Mouse (Mus musculus) kidney, adult 2 months (tissue): ENCODE data around the gene Apol8. TPM values are rescaled to one million over a fixed set of nuclear protein-coding genes. Genes with fewer than 3 reads are reported as not detected.

Experiments
- DNase-seq: peaks from one replicate; pipeline ENCODE4 v3.0.0; 2021
- H3K27ac ChIP-seq: fragments of 200-500 bp; 2 replicates; pipeline ENCODE4 v1.5.1; 2012; ENCODE audit warnings: low read depth, low read length, control low read depth, inconsistent platforms; ENCODE audit not compliant: insufficient read depth
- H3K27me3 ChIP-seq: fragments of 200-500 bp; replicated peaks from 2 replicates; pipeline ENCODE4 v1.6.1; 2012; ENCODE audit warnings: mild to moderate bottlenecking, moderate library complexity, low read length, inconsistent platforms; ENCODE audit not compliant: control insufficient read depth, insufficient read depth
- H3K36me3 ChIP-seq: fragments of 200-500 bp; 2 replicates; pipeline ENCODE4 v1.6.1; 2012; ENCODE audit warnings: mild to moderate bottlenecking, moderate library complexity, low read length, inconsistent platforms; ENCODE audit not compliant: control insufficient read depth, insufficient read depth
- H3K4me1 ChIP-seq: fragments of 200-500 bp; 2 replicates; pipeline ENCODE4 v1.6.1; 2011; ENCODE audit warnings: low read length; ENCODE audit not compliant: control insufficient read depth, insufficient read depth
- H3K4me3 ChIP-seq: fragments of 200-500 bp; 2 replicates; pipeline ENCODE4 v1.5.1; 2011; ENCODE audit warnings: mild to moderate bottlenecking, low read depth, low read length, control low read depth; ENCODE audit not compliant: insufficient read depth
- CTCF ChIP-seq: fragments of 200-500 bp; conservative IDR thresholded peaks from 2 replicates; pipeline ENCODE4 v1.5.1; 2011; ENCODE audit warnings: low read depth, mild to moderate bottlenecking, control low read depth, low read length, moderate library complexity, mixed read lengths; ENCODE audit not compliant: insufficient read depth, insufficient read length
- POLR2A ChIP-seq: fragments of 200-500 bp; IDR thresholded peaks from one replicate; pipeline ENCODE4 v1.6.1; 2011; ENCODE audit warnings: low read depth, low read length, control low read depth
- WGBS: fragments of 180-500 bp; shearing (Covaris S2); methylation state at CpG from one replicate; pipeline ENCODE4 v1.1.7; 2018; 5-methylcytosine and 5-hydroxymethylcytosine counted together
- polyA plus RNA-seq: library from polyadenylated mRNA; depleted of rRNA; stranded (reverse); fragments of >200 nt; gene quantifications from 2 replicates; pipeline ENCODE4 v1.2.3, GENCODE M21; 2012

Apol8 gene
- polyA plus RNA-seq, 1 experiment, result 0.06 TPM

DNA sequence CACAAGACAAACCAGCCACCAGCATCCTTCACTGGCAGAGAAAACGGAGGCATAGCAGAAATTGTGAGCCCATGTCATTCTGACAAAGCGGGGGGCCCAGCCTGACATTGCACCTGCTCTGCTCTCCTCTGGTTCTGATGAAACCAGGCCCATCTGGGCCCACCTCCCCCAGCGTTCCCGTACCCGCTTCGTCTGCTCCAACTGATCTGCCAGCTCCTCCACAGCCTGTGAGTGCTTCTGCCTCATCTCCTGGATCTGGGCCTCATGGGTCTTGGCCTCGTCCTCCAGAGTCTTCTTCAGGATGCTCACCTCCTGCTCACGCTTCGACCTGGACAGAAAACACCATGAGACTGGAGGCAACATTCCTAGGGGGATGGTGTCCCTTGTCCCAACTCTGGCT is 14.1 kb upstream of the Apol8 start:
- H3K27me3 ChIP-seq, result no peaks in the 10 kb centered on the region
- TF ChIP-seq POLR2A (no peak), CTCF (no peak)
- DNase-seq, result no peak
- H3K4me1 ChIP-seq, result no peaks in the 10 kb centered on the region
- no peak overlapping the region for H3K4me3 ChIP-seq
- 89% methylated on average over 9 of the region's 9 CpGs for WGBS
- H3K27ac ChIP-seq, result no peak overlapping the region
- peaks cover 16% of the 10 kb centered on the region for H3K36me3 ChIP-seq

DNA sequence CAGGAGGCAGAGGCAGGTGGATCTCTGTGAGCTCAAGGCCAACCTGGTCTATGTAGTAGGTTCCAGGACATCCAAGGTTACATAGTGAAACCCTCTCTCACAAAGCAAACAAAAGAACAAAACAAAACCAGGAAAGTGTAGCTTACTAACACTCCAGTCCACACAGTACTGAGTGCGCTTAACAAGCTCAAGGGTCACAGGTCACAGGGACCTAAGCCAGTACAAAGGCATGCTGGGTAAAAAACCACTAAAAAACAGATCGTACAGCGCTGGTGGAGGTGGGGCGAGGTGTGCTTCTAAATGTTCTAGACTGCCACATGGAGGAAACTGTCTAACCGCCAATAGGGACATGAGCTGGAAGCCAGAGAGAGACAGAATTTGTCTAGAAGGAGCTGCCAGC is 13.5 kb upstream of the Apol8 start:
- H3K36me3 ChIP-seq, result peaks cover 16% of the 10 kb centered on the region
- no peaks in the 10 kb centered on the region for H3K27me3 ChIP-seq
- peak; percentile 55 for DNase-seq
- H3K4me3 ChIP-seq, result no peak overlapping the region
- WGBS, result 66% methylated on average over 5 of the region's 5 CpGs
- H3K4me1 ChIP-seq, result no peaks in the 10 kb centered on the region
- TF ChIP-seq POLR2A (no peak), CTCF (no peak)
- H3K27ac ChIP-seq, result no peak overlapping the region

DNA sequence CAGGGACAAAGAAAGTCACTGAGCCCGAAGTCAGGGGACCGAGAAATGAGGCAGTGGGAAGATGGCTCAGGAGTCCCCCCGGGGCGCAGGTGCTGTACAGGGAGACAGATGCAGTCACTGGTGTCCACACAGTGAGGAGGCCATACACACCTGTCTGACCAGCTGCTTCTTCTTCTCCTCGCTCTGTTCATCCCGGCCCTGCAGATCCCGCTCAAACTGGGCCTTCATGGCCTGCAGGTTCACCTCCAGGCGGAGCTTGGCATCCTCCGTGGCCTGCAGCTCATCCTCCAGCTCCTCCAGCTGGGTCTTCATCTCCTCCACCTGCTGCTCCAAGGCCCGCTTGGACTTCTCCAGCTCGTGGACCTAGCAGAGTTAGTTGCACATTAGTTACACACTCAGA is 10.2 kb upstream of the Apol8 start:
- no peak for DNase-seq
- Histone ChIP-seq H3K36me3 (peaks cover 16% of the 10 kb centered on the region), H3K4me3 (no peak overlapping the region), H3K4me1 (no peaks in the 10 kb centered on the region), H3K27me3 (no peaks in the 10 kb centered on the region), H3K27ac (no peak overlapping the region)
- TF ChIP-seq POLR2A (no peak), CTCF (no peak)
- WGBS, result 90% methylated on average over 11 of the region's 11 CpGs

DNA sequence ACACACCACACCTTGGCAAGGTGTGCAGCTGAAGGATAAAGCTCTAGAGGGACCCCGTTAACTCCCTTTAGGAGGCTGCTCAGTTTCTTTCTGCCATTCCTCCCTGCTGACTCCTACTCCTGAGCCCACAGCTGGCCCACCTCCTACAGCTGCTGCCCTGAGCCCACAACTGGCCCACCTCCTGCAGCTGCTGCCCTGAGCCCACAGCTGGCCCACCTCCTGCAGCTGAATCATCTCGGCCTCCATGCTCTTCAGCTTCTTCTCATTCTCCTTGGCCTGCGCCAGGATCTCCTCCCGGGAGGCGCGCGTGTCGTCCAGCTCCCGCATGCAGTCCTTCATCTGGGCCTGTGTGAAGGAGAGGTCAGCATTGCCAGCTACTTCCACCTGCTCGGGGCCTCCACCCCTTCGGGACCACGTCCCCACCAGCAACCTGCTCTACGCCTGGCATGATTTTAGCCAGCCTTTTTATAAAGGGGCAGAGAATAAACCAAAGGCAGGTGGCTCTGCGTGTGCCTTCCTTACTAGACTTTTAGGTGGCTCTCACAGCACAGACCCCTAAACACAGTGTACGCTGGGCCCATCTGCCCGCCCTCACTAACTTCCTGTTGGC is 8.8 kb upstream of the Apol8 start:
- Histone ChIP-seq H3K36me3 (peaks cover 22% of the 10 kb centered on the region), H3K27ac (no peak overlapping the region)

DNA sequence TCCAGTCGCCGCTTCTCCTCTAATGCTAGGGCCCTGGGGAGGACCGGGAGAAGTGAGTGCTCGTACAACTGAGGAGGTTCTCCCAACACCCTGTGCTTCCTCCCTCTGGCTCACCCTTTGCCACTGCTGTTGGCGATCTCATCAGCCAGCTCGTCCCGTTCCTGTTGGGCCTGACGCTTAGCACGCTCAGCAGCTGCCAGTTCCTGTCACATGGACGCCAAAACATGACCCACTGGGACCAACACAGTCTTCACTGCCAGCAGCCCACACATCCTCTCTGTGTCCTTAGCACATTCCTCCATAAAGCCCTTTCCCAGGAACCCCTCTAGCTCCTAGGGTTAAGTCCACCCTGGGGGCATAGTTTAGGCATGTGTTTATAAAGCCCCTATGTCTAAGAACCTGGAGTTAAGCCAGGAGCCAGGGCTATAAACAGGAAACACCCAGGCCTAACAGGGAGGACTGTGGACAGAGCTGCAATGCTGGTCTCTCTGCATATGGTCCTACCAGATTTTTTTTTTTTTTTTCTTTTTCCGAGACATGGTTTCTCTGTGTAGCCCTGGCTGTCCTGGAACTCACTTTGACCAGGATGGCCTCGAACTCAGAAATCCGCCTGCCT is 7.7 kb upstream of the Apol8 start:
- Histone ChIP-seq H3K4me1 (no peaks in the 10 kb centered on the region), H3K27ac (peak overlapping the region; percentile 45; the same call in 1 of the 2 replicates), H3K4me3 (no peak overlapping the region), H3K36me3 (peaks cover 22% of the 10 kb centered on the region), H3K27me3 (no peaks in the 10 kb centered on the region)
- TF ChIP-seq POLR2A (no peak), CTCF (no peak)
- peak; percentile 77 for DNase-seq
- 65% methylated on average over 13 of the region's 13 CpGs for WGBS

More for the DNA sequence above, 8.8 kb upstream of the Apol8 start:
- TF ChIP-seq CTCF, result no peak
- no peak for TF ChIP-seq POLR2A
- H3K27me3 ChIP-seq, result no peaks in the 10 kb centered on the region
- H3K4me1 ChIP-seq, result no peaks in the 10 kb centered on the region
- WGBS, result 81% methylated on average over 16 of the region's 16 CpGs
- DNase-seq, result no peak
- H3K4me3 ChIP-seq, result no peak overlapping the region

DNA sequence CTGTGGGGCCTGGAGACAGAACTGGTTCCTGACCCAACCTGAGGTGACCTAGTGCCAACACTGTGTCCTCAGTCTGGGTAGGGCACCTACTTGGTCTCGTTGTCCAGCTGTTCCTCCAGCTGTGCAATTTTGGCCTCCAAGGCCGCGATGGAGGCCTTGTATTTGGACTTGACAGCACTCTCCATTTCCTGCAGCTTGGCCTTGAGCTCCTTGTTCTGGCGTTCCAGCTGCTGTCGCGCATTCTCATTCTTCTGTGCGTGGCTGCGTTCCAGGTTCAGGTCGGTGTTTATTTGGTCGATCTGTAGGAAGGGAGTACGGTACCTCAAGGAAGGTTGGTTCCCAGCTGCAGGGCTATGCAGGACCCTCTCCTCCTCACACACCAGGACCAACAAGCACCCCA is 6.9 kb upstream of the Apol8 start:
- Histone ChIP-seq H3K27ac (peak overlapping the region; percentile 45; the same call in 1 of the 2 replicates), H3K27me3 (no peaks in the 10 kb centered on the region), H3K4me1 (no peaks in the 10 kb centered on the region), H3K36me3 (peaks cover 20% of the 10 kb centered on the region), H3K4me3 (no peak overlapping the region)
- WGBS, result 71% methylated on average over 11 of the region's 11 CpGs
- TF ChIP-seq POLR2A (no peak), CTCF (no peak)
- DNase-seq, result no peak

DNA sequence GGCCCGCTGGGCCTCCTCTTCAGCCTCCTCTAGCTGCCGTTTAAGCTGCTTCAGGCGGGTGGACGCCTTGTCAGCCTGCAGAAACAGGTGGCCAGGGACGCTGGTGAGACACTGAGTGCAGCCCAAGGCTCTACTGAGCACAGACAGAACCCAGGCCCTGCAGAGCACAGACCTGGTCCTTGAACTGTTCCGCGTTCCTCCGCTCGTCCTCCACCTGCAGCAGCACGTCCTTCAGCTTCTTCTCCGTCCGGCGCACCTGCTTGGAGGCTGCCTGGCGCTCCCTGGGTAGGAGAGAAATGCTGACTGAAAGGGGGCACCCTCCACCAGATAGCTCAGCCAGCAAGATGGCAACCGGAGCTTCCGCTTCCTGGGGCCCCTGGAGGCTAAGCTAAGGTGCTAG is 6.2 kb upstream of the Apol8 start:
- no peak for DNase-seq
- 87% methylated on average over 16 of the region's 16 CpGs for WGBS
- peaks cover 20% of the 10 kb centered on the region for H3K36me3 ChIP-seq
- H3K27ac ChIP-seq, result no peak overlapping the region
- H3K4me1 ChIP-seq, result no peaks in the 10 kb centered on the region
- TF ChIP-seq POLR2A (no peak), CTCF (no peak)
- no peaks in the 10 kb centered on the region for H3K27me3 ChIP-seq
- no peak overlapping the region for H3K4me3 ChIP-seq
